Mouse (Mus musculus) monocyte, adult 5-6 weeks (primary cell): Measurements from ENCODE around the gene Wipf2. TPM values are rescaled to one million over a fixed set of nuclear protein-coding genes. Genes with fewer than 3 reads are reported as not detected.
"Not testable (repeated sequence)": the region's sequence is repeated elsewhere in the genome, so short reads cannot be mapped to it uniquely, and the experiment has no call there.

Experiments used
- ATAC-seq: fragments of 153-309, 156-312 bp; replicated peaks from 2 replicates; pipeline ENCODE4 v1.8.0; 2017; ENCODE audit warnings: mild to moderate bottlenecking; ENCODE audit not compliant: low TSS enrichment, insufficient number of reproducible peaks, severe bottlenecking, poor library complexity, low FRiP score
- total RNA-seq: library from RNA; stranded (forward); fragments of 200-1000, 200-491, 200-594 nt; gene quantifications from 3 replicates; pipeline ENCODE4 v1.2.3, GENCODE M21; 2017

Wipf2 gene
- total RNA-seq, 1 experiment from 2014 or later, result 7.1 TPM

DNA sequence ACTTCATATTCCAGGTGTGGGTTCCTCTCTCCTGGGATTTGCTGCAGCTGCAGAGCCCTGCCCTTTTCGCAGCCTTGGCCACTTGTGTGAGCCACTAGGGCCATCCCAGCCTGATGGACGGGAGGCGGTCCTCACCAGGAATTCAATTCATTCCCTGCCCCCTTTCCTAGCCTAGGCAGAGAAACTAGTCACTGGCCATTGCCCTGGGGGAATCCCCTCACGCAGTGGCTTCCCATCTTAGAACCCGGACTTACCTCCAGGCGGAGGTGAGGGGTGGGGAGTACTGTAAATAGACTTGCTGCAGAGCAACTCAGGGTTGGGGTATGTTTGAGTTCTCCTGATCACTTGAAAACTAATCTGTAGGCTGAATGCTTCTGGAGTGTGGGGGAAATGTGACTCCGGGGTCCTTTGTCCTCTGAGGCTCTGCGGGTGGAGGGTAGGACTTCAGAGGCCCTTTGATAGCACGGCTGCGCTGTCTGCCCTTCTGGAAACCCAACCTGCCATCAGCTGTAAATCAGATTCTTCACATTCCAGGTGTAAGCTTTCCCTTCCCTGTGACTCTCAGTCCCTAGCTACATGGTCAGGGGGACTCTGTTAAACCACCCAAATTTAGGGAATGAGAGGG, 39.3 kb downstream of the Wipf2 start:
- ATAC-seq, result no peak

- no peak for ATAC-seq
These were observed 41.1 kb downstream of the Wipf2 start for GRCm38 (mm10) chr11:98904577-98904976.

DNA sequence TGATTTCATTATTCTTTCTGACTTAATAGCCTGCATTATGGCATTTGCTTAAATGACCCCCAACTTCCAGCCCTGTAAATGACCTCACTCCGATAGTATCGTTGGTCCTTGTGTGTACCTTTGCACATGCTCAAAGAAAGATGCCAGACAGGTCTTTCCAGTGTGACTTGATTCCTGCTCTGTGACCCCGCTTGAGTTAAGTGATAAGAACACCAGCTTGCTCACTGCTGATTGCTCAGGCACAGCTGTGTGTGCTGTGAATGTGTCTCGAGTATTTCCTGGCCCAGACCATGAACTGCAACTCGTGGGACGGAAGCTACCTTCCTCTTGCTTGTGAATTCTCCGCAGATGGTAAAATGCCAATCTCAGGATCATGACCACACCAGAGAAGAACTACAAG, 41.6 kb downstream of the Wipf2 start:
- ATAC-seq, result no peak

DNA sequence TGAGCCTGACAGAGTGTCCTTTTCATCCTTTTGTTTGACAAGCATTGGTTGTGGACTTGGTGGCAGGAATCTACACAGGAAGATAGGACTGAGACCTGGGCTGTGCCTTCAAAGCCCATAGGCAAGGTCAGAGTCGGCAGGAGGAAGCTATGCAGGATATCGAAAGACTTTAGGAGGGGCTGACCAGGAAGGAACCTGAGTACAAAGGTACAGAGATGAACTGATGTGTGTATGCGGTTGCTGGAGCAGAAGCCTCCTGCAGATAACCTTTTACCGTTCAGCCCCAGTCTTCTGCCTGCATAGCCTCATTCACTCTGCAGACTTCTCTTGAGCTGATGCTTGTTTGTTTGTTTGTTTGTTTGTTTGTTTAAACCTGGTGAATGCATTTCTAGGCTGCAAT, 42.1 kb downstream of the Wipf2 start:
- no peak for ATAC-seq

DNA sequence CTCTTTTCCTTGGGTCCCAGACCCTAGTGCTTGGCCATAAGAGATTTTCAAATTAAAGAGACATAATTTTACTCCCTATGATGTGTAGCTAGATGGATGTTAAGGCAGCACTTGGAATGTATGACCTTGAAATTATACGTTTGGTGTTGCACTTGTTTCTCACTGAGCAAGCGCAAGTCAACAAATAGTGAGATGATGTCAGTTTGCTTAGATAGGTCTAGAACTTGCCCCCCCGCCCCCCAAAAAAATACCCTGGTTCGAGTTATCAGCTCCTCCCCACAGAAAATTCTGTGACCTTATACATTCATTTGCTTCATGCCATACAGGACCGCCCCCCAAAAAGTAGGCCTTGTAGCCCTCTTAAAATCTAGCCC, 43.6 kb downstream of the Wipf2 start:
- ATAC-seq, result no peak

DNA sequence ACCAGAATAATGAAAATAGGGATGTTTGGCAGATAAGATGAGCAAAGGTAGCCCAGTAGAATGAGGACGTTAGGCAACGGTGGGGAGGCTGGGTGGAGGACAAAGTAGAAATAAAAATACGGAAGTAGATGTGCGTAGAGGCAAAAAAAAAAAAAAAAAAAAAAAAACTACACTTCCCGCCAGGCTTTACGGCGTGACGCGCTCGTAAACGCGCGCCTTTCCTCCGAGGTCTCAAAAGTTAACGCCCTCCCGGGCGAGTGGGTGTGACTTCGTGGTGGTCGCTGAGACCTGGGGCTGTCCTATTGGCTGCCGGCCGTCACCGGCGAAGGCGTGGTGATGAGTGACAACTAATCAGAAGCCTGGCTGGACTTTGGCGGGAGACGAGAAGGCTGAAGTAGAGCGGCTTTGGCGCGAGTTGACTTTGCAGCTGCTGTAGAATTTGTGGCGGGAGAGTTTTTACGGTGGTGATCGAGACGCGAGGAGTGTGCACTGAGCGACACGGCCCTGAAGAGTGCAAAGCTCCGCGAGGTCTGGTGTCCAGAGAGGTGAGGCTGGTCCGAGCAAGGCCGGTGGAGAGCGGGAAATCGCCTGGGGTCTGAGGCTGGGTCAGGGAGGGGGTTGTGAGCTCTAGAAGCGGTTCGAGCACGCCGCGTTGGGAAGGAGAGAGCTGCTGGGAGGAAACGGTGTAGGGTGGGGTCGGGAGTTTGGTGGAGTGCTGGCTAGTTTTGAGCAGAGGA, 44.2 kb downstream of the Wipf2 start, which contains the start of gene Cdc6:
Gene Cdc6 (plus strand): TSS at position 365 of the 737 bp plus-strand sequence.
- ATAC-seq, result peak; percentile 98

DNA sequence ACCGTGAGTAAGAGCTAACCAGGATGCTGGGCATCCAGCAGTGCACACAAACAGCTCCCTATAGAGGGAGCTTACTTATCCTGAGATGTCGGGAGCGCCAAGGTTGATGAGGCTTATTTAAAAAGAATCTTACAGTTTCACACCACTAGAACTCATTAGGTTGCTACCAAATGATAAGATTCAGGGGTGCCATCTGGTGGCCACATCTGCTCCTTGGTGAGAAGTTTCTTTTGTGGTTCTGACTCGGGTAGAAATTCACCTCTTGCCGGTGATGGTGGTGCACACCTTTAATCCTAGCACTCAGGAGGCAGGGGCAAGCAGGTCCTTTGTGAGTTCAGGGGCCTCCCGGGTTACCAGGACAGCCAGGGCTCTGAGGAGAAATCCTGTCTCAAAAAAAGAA, 46.2 kb downstream of the Wipf2 start:
- 0 out of 2 replicates have a peak, but pooled peaks have one; percentile 9 for ATAC-seq

GRCm38 (mm10) chr11:98910415-98910814, 47.0 kb downstream of the Wipf2 start:
- ATAC-seq, result no peak

DNA sequence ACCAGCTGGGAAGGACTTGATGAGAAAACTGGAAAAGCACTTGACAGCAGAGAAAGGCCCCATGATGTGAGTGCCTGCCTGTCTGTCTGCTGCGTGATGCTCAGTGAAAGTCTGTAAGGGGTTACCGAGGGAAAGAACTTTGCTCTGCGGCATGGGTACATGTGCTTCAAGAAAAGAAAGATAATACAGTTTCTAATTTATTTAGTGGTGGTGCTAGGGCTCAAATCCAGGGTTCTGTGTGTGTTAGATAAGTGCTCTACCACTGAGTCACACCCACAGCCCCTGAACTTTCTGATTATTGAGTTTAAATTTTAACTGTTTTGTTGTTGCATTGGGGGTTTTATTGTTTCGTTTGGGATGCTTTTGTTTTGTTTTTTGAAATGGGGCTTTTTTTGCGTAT, 48.1 kb downstream of the Wipf2 start:
- ATAC-seq, result no peak

DNA sequence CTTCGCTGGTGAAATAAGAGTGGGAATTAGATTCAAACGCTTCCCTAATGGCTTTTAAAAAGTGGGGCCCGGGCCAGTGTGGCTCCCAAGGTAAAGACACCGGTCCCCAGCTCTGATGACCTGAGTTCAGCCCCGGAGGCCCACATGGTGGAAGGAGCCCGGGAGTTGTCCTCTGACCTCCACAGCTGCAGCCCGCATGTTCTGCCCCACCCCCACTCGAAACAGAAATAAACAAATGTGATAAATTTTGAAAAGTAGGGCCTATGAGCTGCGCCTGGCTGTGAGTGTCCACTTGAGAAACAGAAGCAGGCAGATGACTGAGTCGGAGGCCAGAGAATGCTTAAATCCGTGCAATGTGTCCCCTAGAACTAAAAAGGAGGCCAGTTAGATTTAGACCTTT, 50.8 kb downstream of the Wipf2 start:
- ATAC-seq, result no peak

GRCm38 (mm10) chr11:98916376-98916775, 52.9 kb downstream of the Wipf2 start:
- ATAC-seq, result not testable (repeated sequence)

GRCm38 (mm10) chr11:98917428-98918005, 54.1 kb downstream of the Wipf2 start:
- no peak; the same call in 1 of the 2 replicates for ATAC-seq

- peak; percentile 93 for ATAC-seq
These were observed 54.8 kb downstream of the Wipf2 start for GRCm38 (mm10) chr11:98918231-98918630.

DNA sequence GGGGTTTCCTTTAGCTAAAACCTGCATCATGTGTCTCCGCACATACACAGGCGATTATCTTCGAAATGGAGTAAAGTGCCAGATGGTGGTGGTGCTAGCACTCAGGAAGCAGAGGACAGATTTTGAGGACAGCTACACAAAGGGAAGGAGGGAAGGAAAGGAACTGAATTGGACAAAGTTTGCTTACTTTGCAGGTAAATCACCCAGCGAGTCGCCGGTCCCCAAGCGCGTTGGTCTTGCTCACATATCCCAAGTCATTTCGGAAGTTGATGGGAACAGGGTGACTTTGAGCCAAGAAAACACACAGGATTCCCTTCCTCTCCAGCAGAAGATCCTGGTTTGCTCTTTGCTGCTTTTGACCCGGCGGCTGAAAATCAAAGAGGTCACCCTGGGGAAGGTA, 55.6 kb downstream of the Wipf2 start:
- ATAC-seq, result no peak

DNA sequence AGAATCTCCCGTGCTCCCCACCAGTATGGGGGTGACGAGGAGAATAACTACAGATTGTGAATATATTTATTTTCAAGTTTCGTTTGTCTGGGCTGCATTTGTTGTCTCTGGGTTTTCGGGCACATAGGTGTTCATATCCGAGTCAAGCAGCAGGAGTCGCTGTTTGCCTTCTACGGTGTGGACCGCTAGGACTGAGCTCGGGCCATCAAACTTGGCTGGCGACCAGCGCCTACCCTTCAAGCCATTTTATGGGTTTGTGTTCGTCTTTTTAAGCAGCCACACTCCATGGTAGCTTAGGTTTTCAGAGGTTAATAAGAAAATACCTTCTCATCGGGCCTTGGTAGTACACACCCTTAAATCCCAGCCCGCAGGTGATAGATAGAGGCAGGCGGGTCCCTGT, 58.4 kb downstream of the Wipf2 start:
- not testable (repeated sequence) for ATAC-seq

DNA sequence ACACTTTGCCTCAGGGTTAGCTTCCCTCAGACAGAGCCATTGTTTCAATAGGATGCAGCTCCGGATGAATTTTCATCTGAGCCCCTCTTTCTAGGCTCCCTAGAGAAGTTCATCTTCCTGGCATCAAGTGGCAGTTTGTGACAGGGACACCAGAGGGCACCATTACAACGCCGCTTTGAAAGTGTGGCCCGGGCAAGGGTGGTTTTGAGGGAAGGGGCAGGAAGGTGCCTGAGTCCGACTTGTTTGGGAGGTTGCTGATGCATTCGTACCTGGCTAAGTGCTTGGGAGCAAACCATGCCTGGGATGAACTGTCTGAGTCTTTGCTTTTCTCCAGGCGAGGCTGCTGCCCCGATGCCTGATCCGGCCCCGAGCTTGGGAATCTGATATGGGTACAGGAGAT, 58.9 kb downstream of the Wipf2 start:
- ATAC-seq, result not testable (repeated sequence)

DNA sequence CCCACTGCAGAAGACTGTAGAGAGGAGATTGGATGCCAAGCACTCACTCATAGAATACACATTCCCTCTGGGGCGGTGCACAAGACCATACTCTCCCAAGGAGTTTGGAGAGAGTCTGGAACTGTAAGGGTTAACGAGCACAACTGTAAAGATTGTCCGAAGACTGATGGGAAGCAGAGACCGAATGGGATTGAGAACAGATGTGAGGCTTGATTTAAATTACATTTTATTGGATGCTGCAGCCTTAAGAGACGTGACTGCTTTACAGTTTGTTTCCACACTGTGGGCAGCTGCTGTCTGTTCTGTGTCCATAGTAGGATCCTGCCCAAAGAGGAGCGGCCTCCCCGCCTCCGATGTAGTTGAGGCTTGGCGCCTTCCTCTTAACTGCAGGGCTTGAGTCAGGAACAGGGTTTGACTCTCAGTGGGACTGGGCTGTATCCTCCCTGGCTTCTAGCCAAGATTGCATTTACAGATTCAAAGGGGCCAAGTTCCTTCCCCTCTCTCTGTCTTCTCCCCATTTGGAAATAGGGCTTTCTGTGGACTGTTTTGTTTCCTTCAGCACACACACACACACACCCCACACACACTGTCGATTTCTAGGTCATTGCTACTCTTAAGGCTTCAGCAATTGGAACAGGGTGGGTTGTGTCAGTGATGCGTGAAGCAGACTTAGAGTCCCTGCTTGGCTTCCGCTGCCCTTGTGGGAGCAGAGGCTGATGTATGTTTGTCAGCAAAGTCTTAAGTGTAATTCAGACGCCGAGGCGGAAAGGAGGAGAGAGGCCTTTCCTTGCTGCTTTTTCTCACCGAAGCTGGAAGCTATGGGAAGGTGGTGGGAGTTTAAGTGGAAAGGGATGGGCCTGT, 59.6 kb downstream of the Wipf2 start:
- ATAC-seq, result not testable (repeated sequence)

- no peak for ATAC-seq
These were observed 61.3 kb downstream of the Wipf2 start for GRCm38 (mm10) chr11:98924633-98925175.

- no peak for ATAC-seq
These were observed 61.9 kb downstream of the Wipf2 start for GRCm38 (mm10) chr11:98925265-98925721.
